Mouse (Mus musculus) stomach, embryonic 14.5 days (tissue): Measurements from ENCODE around the gene Gm49358. TPM values are rescaled to one million over a fixed set of nuclear protein-coding genes. Genes with fewer than 3 reads are reported as not detected.

Experiments
- ATAC-seq: fragments of 200-750 bp; cut with Nextera tagmentation; 2 replicates; pipeline ENCODE4 v1.8.0; 2017; ENCODE audit warnings: low read depth, moderate TSS enrichment; ENCODE audit not compliant: insufficient number of reproducible peaks, insufficient read depth, low FRiP score
- H3K27ac ChIP-seq: fragments of 300-500 bp; sonication (generic); 2 replicates; pipeline ENCODE4 v1.5.1; 2014; ENCODE audit warnings: mild to moderate bottlenecking, low read length, moderate library complexity, mixed read lengths
- H3K27me3 ChIP-seq: fragments of 300-500 bp; sonication (generic); 2 replicates; pipeline ENCODE4 v1.6.1; 2014; ENCODE audit warnings: low read length, control low read depth, mixed read lengths; ENCODE audit not compliant: control insufficient read depth, insufficient read depth
- H3K36me3 ChIP-seq: fragments of 300-500 bp; sonication (generic); 2 replicates; pipeline ENCODE4 v1.6.1; 2014; ENCODE audit warnings: mild to moderate bottlenecking, control low read depth, low read length, moderate library complexity, mixed read lengths; ENCODE audit not compliant: control insufficient read depth, insufficient read depth
- H3K4me1 ChIP-seq: fragments of 300-500 bp; sonication (generic); 2 replicates; pipeline ENCODE4 v1.6.1; 2014; ENCODE audit warnings: low read length, control low read depth, mixed read lengths; ENCODE audit not compliant: control insufficient read depth, insufficient read depth
- H3K4me2 ChIP-seq: fragments of 300-500 bp; sonication (generic); replicated peaks from 2 replicates; pipeline ENCODE4 v1.6.1; 2014; ENCODE audit warnings: low read depth, low read length, control low read depth
- H3K4me3 ChIP-seq: fragments of 300-500 bp; sonication (generic); 2 replicates; pipeline ENCODE4 v1.5.1; 2014; ENCODE audit warnings: low read depth, low read length, control low read depth
- H3K9ac ChIP-seq: fragments of 300-500 bp; sonication (generic); replicated peaks from 2 replicates; pipeline ENCODE4 v1.6.1; 2014; ENCODE audit warnings: low read depth, mild to moderate bottlenecking, control low read depth, low read length, moderate library complexity, mixed read lengths
- H3K9me3 ChIP-seq: fragments of 300-500 bp; sonication (generic); 2 replicates; pipeline ENCODE4 v1.6.1; 2016; ENCODE audit warnings: low read depth, low read length, control low read depth; ENCODE audit not compliant: control insufficient read depth
- WGBS: fragments of 180-500 bp; shearing (Covaris S2); extraction: QIAGEN DNeasy Blood & Tissue Kit; methylation state at CpG from one replicate; pipeline ENCODE4 v1.1.7; 2014; 5-methylcytosine and 5-hydroxymethylcytosine counted together
- polyA plus RNA-seq: library from polyadenylated mRNA; unstranded; fragments of >200 nt; fragmentation: Nextera tagmentation; extraction: Ambion mirVana; gene quantifications from 2 replicates; pipeline ENCODE4 v1.2.1, GENCODE M21; 2014

Gene Gm49358
- polyA plus RNA-seq, 1 experiment from 2014 or later = not detected

DNA sequence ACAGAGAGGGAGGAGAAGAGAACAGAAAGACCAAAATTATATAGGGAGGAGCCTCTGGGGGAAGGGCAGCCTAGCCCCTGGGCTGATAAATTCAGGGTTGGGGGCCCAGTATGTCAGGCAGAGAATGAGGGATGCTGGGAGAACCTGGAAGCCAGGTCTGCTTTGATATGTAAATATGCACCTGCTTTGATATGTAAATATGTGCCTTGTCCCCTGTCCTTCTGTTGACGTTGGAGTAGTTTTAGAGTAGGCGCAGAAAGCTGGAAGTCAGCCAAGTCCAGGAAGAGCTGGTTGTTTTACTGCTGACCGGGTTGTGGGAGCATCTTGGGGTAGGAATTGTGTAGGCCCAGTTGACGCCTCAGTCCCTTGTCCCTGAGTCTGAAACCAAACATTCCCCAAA lies 6.0 kb downstream of the Gm49358 start:
- 43% methylated on average over 4 of the region's 4 CpGs for WGBS

DNA sequence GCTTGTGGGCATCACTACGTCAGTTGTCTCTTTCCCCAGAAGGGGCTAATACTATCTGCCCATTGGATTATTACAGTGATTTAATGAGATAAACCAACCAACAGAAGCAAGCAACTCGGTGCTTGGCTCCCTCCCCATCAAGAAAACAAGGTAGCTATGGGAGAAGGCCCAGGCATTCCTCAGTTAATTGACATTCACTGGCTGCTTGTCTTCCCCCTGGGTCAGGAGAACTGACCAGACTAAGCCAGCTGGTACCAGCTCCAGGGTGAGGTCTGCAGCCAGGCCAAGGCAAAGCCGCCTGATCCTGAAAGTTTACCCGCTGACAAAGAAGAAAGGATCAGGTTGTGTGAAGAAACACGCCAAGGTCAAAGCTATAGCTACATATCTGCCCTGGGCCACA lies 7.9 kb downstream of the Gm49358 start:
- H3K36me3 ChIP-seq = no peaks in the 10 kb centered on the region
- no peak overlapping the region for H3K4me3 ChIP-seq
- H3K27ac ChIP-seq = no peak overlapping the region
- no peak overlapping the region for H3K9ac ChIP-seq
- H3K4me2 ChIP-seq = no peak overlapping the region
- WGBS = 76% methylated on average over 5 of the region's 5 CpGs
- H3K9me3 ChIP-seq = no peaks in the 10 kb centered on the region
- ATAC-seq = no peak
- H3K27me3 ChIP-seq = no peaks in the 10 kb centered on the region
- H3K4me1 ChIP-seq = peaks cover 5% of the 10 kb centered on the region; the same call in 1 of the 2 replicates

More for the DNA sequence above, 6.0 kb downstream of the Gm49358 start:
- ATAC-seq = no peak
- no peak overlapping the region for H3K4me3 ChIP-seq
- peaks cover 3% of the 10 kb centered on the region; the same call in 1 of the 2 replicates for H3K4me1 ChIP-seq
- H3K36me3 ChIP-seq = no peaks in the 10 kb centered on the region
- H3K4me2 ChIP-seq = no peak overlapping the region
- no peaks in the 10 kb centered on the region for H3K27me3 ChIP-seq
- H3K9ac ChIP-seq = no peak overlapping the region
- H3K9me3 ChIP-seq = no peaks in the 10 kb centered on the region
- H3K27ac ChIP-seq = no peak overlapping the region

DNA sequence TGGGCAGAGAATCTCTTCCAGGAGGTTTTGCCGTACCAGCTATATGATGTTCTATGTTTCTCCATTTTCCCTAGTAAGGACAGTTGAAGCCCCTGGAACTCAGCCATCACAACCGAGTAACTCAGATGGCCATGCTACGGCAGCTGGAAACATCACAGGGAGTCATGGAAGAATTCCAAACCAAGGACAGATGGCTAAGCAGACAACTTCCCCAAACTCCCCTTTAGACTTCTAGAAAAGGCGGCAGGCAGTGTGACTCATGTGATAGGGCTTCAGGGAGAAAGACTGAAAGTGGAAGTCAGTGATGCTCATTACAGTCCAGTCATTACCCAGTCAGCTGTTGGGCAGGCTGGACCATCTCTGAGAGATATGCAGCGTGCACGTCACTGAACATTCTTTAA lies 8.5 kb downstream of the Gm49358 start:
- no peak overlapping the region for H3K27ac ChIP-seq
- no peak for ATAC-seq
- no peak overlapping the region for H3K4me3 ChIP-seq
- no peaks in the 10 kb centered on the region for H3K36me3 ChIP-seq
- H3K9me3 ChIP-seq = no peaks in the 10 kb centered on the region
- no peak overlapping the region for H3K4me2 ChIP-seq
- H3K9ac ChIP-seq = no peak overlapping the region
- 52% methylated on average over 6 of the region's 6 CpGs for WGBS
- H3K27me3 ChIP-seq = no peaks in the 10 kb centered on the region
- peaks cover 5% of the 10 kb centered on the region; the same call in 1 of the 2 replicates for H3K4me1 ChIP-seq

DNA sequence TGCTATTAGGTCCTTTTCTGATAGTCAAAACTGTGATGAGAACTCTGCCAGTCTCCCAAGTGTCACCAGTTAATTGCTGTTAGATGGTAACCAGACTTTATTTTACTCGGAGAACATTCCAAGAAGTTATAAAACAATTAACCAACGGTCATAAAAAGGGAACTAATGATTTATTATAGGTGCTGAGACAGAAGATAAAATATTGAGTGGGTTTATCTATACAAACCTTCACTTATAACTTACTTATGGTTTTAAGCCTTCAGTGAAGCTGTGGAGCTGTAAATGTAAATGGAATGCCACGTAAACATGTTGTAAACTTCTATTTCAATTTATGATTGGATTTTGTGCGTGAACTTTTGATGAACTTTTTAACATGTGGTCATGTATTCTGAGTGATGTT lies 9.6 kb downstream of the Gm49358 start:
- ATAC-seq = no peak
- no peaks in the 10 kb centered on the region for H3K9me3 ChIP-seq
- peaks cover 10% of the 10 kb centered on the region for H3K4me1 ChIP-seq
- no peaks in the 10 kb centered on the region for H3K36me3 ChIP-seq
- no peak overlapping the region for H3K4me3 ChIP-seq
- no peak overlapping the region for H3K9ac ChIP-seq
- H3K4me2 ChIP-seq = no peak overlapping the region
- WGBS = 28% methylated on average over 4 of the region's 4 CpGs
- H3K27me3 ChIP-seq = no peaks in the 10 kb centered on the region
- H3K27ac ChIP-seq = no peak overlapping the region

DNA sequence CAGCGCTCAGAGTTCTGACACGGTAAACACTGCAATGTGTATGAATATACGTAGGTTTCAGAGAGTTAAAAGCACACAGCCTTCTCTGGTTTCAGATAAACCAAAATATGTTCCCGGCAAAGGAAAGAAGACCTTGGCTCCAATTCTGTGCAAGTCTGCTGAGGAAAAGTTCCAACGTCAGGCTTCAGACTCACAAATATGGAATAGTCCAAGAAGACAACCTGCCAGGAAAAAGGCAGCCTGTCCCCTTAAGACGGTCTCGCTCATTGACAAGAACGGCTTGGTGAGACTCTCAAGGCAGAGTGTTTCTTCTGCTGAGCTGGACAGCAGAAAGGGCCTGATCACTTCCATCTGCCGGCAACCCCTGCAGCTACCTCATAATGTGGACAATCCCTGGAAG lies 12.5 kb downstream of the Gm49358 start:
- Histone ChIP-seq H3K36me3 (no peaks in the 10 kb centered on the region), H3K9ac (no peak overlapping the region), H3K4me3 (no peak overlapping the region), H3K27ac (no peak overlapping the region; the same call in 1 of the 2 replicates), H3K9me3 (no peaks in the 10 kb centered on the region), H3K4me1 (peaks cover 8% of the 10 kb centered on the region), H3K27me3 (no peaks in the 10 kb centered on the region), H3K4me2 (no peak overlapping the region)
- ATAC-seq = no peak
- WGBS = 52% methylated on average over 9 of the region's 9 CpGs

DNA sequence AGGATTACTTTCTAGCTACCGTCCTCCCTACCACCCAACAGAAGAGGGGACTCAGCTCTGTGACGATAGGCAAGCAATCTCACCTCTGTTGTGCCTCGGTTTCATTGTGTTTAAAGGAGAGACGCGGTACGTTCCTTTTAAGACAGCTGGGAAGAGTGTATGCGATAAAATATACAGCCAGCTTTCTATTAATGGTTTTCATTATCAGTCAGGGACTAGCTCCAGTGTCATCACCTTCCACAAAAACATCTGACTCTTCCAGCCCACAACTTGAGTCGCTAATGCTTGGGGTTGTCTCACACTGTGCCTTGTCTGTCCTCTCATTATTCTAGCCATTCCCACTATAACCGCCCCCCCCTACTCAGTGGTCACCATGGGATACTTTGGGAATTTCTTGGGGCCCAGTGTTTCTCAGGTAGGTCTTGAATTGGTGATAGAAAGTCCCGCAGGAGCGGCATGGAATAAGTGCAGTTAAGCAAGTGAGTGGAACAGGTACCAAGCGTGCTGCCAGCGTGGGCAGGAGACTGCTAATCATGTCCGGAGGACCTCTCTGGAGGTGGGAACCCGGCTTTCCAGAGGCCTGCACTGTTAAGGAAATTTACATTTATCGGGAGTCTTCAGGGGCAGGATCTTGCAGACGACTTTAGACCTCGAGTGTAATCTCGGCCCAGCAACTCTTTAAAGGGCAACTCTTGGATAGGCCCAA lies 14.0 kb downstream of the Gm49358 start:
- Histone ChIP-seq H3K4me2 (peak overlapping the region; percentile 96), H3K4me3 (peak overlapping the region; percentile 69), H3K9me3 (no peaks in the 10 kb centered on the region), H3K9ac (0 out of 2 replicates have a peak overlapping the region, but pooled peaks have one; percentile 29), H3K4me1 (peaks cover 12% of the 10 kb centered on the region), H3K27me3 (no peaks in the 10 kb centered on the region), H3K36me3 (no peaks in the 10 kb centered on the region), H3K27ac (peak overlapping the region; percentile 44; the same call in 1 of the 2 replicates)
- 51% methylated on average over 19 of the region's 19 CpGs for whole genome bisulfite sequencing
- no peak for ATAC-seq

DNA sequence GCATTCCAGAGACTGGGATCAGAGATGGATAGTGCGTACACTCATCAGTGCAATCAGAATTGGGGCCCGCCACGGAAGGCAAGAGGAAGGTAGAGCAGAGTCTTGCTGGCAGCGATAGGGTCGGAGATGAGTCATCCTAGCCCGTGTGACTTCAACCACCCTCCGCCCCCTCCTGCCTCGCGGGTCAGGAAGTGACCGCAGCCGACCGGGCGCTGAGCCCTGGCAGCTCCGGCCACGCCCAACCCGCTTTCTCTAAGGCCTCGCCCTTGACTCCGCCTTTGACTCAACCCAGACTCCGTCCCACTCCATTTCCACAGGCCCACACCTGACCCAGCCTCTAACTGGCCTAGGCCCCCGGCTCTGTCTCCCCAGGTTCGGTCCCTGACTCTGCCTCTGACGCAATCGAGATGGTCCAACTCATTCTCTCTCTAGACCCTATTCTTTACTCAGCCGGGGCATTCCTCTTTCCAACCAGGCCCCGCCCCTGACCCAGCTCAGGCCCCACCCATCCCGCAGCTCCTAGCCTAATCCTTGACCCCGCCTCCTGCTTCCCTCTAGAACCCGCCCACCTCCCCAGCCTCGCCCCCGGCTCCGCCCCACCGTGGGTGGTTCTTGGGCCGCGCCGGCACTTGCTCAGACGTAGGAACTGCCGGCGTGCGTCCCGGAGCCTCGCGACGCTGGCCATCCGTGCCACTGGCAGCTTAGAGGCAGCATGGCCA lies 14.8 kb downstream of the Gm49358 start, which contains the start of gene Nt5dc3:
Gene Nt5dc3, plus strand, starts transcription at position 608 of the 719 bp plus-strand sequence.
- peak within 1 kb of the TSS; percentile 44; the same call in 1 of the 2 replicates for H3K27ac ChIP-seq
- H3K4me3 ChIP-seq = peak within 1 kb of the TSS; percentile 69
- peak; percentile 94 for ATAC-seq
- no peaks in the 10 kb centered on the region for H3K27me3 ChIP-seq
- WGBS = 1% methylated on average over 42 of the region's 44 CpGs
- peak within 1 kb of the TSS; percentile 52 for H3K9ac ChIP-seq
- no peaks in the 10 kb centered on the region for H3K36me3 ChIP-seq
- H3K9me3 ChIP-seq = no peaks in the 10 kb centered on the region
- H3K4me1 ChIP-seq = peaks cover 12% of the 10 kb centered on the region
- H3K4me2 ChIP-seq = peak within 1 kb of the TSS; percentile 96

DNA sequence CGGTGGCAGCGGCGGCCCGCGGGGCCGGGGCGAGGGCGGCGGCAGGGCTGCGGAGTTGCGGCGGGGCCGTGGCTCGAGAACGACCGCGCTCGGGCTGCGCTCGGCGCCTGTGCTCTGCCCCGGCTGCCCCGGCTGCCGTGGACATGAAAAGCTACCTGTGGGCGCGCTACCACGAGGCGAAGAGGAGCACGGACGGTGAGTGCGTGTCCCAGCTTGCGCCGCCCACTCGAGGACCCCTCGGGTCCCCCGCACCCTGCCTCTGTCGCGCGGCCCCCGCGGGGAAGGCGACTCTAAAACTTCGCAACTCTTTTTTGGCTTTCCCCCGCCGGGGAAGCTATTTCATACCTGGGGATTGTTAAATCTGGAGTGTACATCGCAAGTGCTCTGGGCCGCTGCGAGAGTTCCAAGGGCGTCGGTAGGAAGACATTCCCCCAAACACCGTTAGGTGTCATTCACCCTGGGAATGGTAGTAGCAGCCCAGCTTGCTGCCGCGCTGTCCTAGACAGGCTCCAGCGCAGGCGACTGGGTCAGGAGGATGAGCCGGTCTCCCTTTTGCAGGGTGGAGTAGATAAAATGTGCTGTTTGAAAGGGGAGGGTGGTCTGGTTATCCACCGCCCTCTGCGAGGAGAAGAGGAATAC lies 15.5 kb downstream of the Gm49358 start:
- Histone ChIP-seq H3K27ac (no peak overlapping the region; the same call in 1 of the 2 replicates), H3K9me3 (no peaks in the 10 kb centered on the region), H3K4me3 (peak overlapping the region; percentile 69), H3K9ac (peak overlapping the region; percentile 52; the same call in 1 of the 2 replicates), H3K4me1 (peaks cover 12% of the 10 kb centered on the region), H3K27me3 (no peaks in the 10 kb centered on the region), H3K36me3 (no peaks in the 10 kb centered on the region), H3K4me2 (peak overlapping the region; percentile 96)
- WGBS = under 1% methylated on average over 54 of the region's 58 CpGs
- peak; percentile 11; the same call in 1 of the 2 replicates for ATAC-seq
